Mouse (Mus musculus) hematopoietic stem cell, adult 5-6 weeks (primary cell): ENCODE data around the gene Galntl6. TPM values are rescaled to one million over a fixed set of nuclear protein-coding genes. Genes with fewer than 3 reads are reported as not detected.

Experiments used
- ATAC-seq, 2 experiments: fragments of 125-278 bp in 1 of 2; replicated peaks in 1 of 2; 2 replicates each; pipeline ENCODE4 v1.8.0; 2016 to 2017; ENCODE audit warnings: inconsistent platforms in 2 of 2, mild to moderate bottlenecking in 2 of 2, moderate number of reproducible peaks in 2 of 2, low read depth in 1 of 2, moderate TSS enrichment in 1 of 2; ENCODE audit not compliant: low FRiP score in 2 of 2, poor library complexity in 2 of 2, severe bottlenecking in 2 of 2, insufficient read depth in 1 of 2, low TSS enrichment in 1 of 2
- total RNA-seq: library from RNA; stranded (forward); fragments of 172-1452, 232-1000 nt; gene quantifications from 2 replicates; pipeline ENCODE4 v1.2.3, GENCODE M21; 2017

Galntl6 gene
- total RNA-seq, 1 experiment from 2014 or later = not detected

DNA sequence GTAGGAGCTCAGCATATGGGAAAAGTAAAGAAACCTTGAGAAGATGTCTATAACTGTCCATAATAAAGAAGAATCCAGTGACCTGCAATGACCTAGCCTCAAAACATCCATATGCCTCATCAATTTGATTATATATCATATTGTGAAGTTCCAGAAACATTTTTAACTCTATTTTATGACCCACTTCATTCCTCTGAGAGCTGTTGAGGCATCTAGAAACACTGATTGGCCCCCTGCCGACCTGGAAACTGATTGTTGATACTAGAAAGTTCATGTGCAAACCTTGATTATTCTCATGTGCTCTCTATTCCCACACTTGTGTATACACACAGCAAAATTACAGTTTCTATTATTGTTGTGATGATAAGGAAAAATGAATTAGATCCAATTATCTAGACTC, 494.9 kb downstream of the Galntl6 start:
- no peak for ATAC-seq

DNA sequence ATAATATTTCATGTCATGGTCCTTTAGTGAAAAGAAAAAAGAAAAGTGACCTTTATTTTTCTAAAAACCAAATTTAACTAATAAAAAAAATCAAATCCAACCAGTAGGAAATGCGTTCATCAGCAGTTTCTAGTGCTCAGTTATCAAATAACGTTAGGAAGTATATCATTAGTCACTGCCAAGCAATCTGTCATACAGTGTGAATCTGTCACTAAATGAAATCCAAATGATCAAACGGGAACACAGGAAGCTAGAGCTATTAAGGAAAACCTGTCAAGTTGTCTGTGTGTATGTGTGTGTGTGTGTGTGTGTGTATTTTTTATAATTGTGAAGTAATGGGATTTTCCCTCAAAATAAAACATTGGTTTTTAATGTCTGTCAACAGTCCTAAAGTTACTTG, 515.9 kb downstream of the Galntl6 start:
- no peak for ATAC-seq

DNA sequence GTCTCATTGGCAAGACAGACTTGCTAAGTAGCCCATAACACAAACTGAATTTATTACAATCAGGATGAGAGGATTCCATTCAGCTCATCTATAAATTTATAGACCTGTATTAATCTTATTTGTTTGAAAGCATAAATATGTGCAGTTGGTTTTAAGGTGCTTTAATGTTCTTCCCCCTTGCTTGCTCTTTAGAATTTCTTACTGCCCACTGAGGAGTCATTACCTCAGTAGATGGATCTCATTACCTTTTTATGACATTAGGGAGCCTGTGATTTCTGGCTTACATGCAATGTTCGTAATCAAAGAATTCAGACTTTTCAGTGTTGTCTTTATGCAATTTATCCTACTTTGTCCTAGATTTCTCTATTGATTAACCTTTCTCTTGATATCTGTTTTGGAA, 516.6 kb downstream of the Galntl6 start:
- no peak for ATAC-seq

DNA sequence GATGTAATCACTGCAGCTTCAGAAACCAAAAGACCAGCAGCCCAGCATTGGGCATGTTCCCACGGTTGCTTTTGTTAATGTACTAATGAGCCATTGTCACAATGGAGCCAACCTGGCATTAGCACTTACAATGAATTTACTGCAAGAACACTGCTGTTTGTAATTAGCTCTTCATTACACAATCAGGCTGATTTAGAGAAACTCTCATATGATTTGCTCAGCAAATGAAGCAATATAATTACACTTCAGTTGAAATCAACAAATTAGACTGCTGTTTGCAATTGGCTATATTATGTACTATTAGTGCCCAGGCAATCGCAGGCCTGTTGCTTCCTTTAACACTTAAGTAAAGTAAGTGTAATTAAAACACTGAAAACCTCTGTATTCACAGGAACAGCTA, 540.1 kb downstream of the Galntl6 start:
- ATAC-seq = no peak

DNA sequence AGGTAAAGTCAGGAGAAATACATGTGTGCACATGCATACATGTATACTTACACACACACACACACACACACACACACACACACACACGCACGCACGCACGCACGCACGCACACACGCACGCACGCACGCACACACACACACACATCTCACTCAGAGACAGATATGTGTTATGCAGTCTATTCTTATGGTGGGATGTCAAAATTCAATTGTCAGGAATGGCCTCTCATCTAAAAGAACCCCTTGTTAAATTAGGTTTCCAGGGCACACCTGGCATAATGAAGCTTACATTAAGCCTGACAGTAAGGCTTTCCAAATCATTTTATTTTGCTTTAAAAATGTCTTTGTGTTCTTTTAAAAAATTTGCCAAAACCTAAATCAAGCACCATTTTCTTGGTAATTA, 540.5 kb downstream of the Galntl6 start:
- no peak for ATAC-seq

DNA sequence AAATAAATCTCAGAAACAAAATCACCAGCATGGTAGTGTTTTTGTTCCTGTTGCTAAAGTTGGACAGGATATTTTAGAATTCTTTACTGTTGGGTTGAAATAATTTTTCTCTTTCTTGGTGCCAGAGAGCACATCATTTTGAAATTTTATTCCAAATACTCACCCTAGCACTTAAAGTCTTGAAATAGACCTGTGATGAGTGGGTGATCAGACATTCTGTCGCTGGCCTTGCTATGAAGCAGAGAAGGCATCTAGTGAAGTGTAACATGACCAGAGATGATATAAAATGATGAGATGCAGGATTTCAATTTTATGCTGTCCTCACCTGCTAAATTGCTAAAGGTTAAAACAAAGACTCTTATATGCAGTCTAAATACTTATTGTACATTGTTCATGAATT, 581.3 kb downstream of the Galntl6 start:
- no peak for ATAC-seq

DNA sequence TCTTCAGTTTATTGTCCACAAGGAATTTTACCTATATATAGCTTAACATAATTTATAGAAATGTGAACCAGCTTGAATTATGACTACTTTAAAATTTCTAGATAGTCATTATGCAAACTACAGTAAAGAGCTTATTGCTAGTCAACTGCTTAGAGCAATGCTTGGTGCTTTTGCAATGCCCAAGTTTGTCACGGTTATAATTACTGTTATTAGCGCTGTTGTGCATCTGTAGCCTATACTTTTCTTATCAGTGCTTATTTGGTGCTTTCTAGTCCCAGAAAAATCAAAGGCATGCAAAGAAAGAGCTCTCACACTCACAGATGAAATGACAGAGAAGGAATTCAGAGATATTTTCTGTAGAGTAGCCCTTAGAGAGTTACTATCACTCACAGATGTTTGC, 599.0 kb downstream of the Galntl6 start:
- ATAC-seq = no peak

DNA sequence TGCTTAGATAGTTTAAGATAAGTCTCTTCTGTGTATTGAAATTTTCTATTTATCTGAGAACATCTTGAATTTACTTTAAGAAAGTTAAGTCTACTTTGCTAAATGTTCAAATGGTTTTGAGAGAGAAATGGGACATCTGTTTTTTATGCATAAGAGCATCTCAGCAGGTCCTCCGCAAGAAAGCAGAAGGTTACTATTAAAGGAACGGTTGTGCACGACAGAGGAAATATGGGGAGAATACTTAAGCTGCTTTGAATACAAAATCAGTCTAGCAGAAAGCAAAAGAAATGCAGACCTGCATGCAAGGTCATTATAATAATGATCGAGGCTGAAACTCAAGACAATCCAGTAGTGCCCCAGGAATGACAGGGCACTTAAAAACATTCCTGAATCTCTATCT, 621.0 kb downstream of the Galntl6 start:
- no peak for ATAC-seq

DNA sequence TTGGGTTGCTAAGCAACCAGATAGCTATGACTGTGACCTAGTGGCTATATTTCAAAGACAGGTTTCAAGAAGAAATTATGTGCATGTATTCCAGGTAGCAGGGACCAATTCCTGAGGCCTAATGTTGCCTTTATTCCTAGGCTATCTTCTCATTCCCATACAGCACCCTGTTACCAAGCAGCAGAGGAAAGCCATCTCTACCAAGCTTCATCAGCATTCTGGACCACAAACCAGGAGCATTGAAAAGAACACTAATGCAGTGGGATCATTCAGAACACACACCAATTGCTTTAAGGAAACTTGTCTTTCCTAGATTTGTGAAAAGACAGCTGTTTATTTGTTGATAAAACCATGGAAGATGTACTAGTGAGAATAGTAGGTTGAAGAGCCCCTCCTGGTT, 622.4 kb downstream of the Galntl6 start:
- ATAC-seq = no peak

DNA sequence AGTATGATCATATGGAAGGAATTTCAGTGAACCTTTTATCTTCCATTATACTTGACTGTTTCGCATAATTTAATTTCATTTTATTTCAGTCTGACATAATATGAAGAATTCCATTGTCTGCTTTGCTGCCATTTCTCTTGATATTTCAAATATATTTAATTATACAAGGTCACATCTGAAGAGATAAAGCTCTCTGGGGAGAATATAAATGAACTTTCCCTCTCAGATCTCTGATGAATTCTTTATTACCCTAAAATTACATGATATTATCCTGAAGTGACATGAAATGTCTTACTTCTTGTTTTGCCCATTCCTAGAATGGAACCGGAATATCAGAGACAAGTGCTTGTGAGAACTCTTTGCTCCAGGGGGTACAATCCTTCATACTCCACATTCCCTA, 647.0 kb downstream of the Galntl6 start:
- no peak for ATAC-seq

DNA sequence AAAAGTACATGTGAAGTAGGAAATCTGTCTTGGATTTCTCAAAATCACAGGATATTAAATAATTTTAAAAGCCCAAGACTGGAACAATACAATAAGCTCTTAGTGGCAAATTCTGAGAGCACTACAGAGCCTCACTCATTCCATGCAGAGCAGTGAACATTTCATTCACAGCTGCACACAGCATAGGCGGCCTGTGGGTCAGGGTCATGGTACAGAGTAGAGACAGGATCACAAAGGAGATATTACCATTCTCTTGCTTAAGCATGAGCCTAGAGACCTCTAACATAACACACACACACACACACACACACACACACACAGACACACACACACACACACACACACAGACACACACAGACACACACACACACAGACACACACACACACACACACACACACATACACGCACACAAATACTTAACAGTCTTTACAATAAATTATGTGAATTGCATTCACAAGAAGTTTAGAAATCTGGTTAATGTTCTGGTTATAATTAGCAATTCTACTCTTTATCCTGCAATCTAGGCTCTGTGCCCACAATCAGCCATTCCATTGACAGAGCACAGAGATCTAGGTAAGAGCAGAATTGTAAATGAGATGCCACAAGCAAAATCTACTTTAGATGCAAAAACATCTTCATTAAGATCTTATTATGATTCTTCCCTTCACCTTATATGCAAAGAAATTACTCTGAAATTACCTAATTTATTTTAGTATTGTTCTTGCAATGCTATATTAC, 653.7 kb downstream of the Galntl6 start:
- no peak for ATAC-seq

DNA sequence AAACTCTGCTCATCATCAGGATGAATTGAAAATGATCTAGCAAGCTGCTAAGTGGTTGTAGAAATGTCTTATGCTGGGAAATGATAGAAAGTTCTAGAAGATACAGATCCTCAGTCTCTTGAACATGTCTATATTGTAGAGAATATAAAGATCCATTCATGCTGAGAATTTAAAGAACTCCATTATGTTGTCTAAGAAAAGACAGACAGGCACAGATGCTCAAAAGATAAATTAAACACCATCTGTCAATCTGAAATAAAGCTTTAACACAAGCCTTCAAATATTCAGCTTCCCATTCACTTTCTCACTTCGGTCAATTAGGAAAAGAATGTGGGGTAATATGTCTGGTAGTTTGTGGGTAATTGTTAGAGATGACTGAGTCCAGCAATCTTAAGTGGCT, 658.8 kb downstream of the Galntl6 start:
- ATAC-seq = no peak

DNA sequence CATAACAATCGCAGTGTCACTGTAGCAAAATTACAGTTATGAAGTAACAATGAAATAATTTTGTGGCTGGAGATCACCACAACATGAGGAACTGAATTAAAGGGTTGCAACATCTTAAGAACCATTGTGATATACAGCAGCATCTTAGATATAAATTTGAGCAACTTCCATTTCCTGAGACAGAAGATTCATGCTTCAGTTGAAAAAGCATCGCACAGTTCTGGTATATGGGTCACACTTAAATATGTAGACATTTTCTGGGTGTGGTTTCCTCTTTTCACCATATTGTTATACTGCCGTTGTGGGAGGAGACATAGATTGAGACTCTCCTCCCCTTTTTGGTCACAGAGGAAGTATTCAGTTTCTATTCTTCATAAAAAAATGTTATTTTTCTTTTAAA, 667.6 kb downstream of the Galntl6 start:
- ATAC-seq = no peak

DNA sequence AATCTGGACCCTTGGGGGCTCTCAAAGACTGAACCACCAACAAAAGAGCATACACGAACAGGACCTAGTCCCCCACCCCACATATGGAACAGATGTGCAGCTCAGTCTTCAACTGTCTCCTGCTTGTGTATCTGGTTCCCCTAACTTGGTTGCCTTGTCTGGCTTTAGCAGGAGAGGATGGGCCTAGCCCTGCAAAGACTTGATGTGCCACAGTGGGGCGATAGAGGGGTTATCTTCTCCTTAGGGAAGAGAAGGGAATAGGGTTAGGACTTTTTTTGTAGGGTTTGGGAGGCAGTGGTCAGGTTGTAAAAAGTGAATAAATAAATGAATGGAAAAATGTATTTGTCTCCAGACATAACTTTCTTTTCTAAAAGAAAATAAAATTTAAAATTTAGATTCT, 678.2 kb downstream of the Galntl6 start:
- no peak for ATAC-seq

DNA sequence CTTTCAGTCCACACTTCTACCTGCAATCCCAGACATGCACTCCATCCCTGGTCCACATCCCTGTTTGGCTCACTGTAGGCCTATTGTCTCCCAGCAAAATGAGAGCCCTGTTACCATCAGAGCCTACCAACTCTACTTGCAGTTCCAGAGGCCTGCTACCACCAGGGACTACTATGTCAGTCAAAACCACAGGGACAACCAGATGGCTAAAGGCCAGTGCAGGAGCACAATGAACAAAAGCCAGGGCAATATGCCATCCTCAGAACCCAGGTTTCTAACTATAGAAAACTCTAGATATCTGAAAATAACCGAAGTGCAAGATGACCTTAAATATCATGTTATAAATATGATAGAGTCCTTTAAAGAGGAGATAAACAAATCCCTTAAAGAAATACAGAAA, 683.7 kb downstream of the Galntl6 start:
- no peak for ATAC-seq

DNA sequence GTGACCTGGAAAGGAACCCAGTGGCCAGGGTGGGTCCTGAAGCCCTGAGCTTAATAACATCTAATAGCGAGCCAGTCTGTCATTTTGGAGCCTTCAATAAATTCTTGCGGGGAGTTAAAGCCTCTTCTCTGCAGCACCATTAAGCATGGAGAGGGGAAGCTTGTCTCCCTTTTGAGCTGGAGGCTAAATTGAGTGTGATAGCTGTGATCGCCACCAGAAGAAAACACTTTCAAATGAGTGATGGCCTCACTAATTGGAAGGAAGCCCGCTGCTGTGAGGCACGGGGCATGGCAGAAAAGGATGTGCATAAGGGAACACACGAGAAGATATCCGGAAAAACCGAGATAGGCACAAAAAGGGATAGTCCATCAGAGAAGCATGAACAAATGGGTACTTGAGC, 694.6 kb downstream of the Galntl6 start:
- no peak for ATAC-seq

DNA sequence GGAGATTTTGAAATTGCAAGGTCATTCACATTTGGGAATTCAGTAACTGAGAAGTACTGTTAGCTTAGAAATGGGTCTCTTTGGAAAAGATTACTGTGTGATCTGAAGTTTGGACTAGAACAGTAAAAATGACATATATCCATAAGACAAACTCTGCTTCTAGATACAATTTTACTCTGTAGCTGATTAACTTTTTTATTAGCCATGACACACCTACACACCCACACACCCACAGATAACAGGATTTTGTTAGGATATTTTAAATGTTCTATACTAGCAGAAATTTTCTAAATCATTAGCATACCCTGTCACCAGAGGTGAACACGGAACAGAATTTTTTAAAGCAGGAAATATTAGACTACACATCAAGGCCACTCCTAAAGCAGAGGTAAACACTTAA, 722.7 kb downstream of the Galntl6 start:
- ATAC-seq = no peak

DNA sequence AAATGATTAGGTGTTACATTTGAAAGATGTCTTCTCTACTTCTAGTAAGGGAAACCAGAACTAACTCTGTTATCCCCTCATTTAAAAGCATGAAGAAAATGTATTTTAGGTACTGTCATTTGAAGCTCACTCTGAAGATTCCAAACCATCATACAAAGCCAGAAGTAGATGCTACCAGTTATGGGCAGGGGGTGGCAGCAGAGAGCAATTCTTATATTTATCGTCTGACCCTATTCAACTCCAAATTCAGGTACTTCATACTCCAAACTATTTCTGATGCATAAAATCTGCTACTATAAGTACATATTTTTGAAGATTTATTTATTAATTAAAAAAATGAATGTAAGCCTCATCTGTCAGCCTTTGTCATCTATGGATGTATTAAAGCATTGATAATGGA, 765.5 kb downstream of the Galntl6 start:
- ATAC-seq = peak; percentile 45 to 59; a peak in 2 of 4 replicates

DNA sequence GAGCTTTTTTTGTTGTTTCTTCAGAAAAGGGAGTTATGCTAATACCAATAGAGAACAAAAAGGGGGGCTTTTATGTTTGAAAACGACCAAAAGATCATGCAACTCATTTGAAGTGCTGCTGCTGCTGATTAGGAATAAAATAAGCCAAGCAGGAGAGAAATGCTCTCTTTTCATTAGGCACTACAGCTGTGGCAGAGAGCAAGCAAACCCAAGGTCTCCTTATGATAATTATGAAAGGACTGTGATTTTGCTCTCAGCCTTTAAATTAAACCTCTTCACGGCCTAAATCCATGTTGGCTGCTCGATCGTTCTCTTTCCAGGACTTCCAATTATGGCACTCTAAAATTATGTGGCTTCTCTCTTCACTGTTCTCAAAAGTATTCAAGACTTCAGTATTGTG, 825.7 kb downstream of the Galntl6 start:
- ATAC-seq = no peak

DNA sequence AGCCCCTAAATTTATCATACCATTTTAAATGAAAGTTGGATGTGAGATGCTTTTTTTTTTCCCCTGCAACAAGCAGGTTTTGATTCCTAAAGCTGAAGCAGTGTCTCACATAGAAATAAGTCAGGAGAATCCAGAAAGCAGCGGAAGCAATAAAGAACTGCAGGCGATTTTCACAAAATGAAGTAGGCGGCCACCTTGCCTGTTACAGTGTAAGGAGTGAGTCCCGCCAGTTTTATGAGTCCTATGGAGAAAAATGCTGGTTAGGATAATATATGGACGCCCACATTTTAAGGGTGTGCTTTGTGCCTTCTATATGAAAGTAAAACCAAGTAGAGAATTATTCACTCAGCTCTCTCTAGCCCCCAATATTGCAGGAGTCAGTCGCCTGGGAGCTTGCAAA, 827.5 kb downstream of the Galntl6 start:
- ATAC-seq = no peak
